Mouse (Mus musculus) midbrain, embryonic 14.5 days (tissue): Measurements from ENCODE around the gene Mefv. TPM values are rescaled to one million over a fixed set of nuclear protein-coding genes. Genes with fewer than 3 reads are reported as not detected.

Source experiments
- ATAC-seq: fragments of 200-750 bp; cut with Nextera tagmentation; 2 replicates; pipeline ENCODE4 v1.8.0; 2017; ENCODE audit warnings: moderate number of reproducible peaks, moderate library complexity; ENCODE audit not compliant: low FRiP score, low TSS enrichment
- DNase-seq: peaks from one replicate; pipeline ENCODE4 v3.0.0-alpha.2; 2015
- H3K27ac ChIP-seq: fragments of 300-500 bp; sonication (generic); replicated peaks from 2 replicates; pipeline ENCODE4 v1.5.1; 2014; ENCODE audit warnings: mild to moderate bottlenecking, low read depth, low read length, moderate library complexity
- H3K27me3 ChIP-seq: fragments of 300-500 bp; sonication (generic); 2 replicates; pipeline ENCODE4 v1.6.1; 2014; ENCODE audit warnings: low read length, control low read depth, mixed read lengths; ENCODE audit not compliant: control insufficient read depth, insufficient read depth
- H3K36me3 ChIP-seq: fragments of 300-500 bp; sonication (generic); 2 replicates; pipeline ENCODE4 v1.6.1; 2014; ENCODE audit warnings: low read length, control low read depth; ENCODE audit not compliant: control insufficient read depth, insufficient read depth
- H3K4me1 ChIP-seq: fragments of 300-500 bp; sonication (generic); 2 replicates; pipeline ENCODE4 v1.6.1; 2014; ENCODE audit warnings: mild to moderate bottlenecking, antibody characterized with exemption, low read length, control low read depth; ENCODE audit not compliant: control insufficient read depth, insufficient read depth
- H3K4me2 ChIP-seq: fragments of 300-500 bp; sonication (generic); 2 replicates; pipeline ENCODE4 v1.6.1; 2014; ENCODE audit warnings: mild to moderate bottlenecking, low read length, moderate library complexity
- H3K4me3 ChIP-seq: fragments of 300-500 bp; sonication (generic); replicated peaks from 2 replicates; pipeline ENCODE4 v1.5.1; 2014; ENCODE audit warnings: low read depth, low read length
- H3K9ac ChIP-seq: fragments of 300-500 bp; sonication (generic); replicated peaks from 2 replicates; pipeline ENCODE4 v1.6.1; 2014; ENCODE audit warnings: mild to moderate bottlenecking, low read length, moderate library complexity
- H3K9me3 ChIP-seq: fragments of 300-500 bp; sonication (generic); 2 replicates; pipeline ENCODE4 v1.6.1; 2016; ENCODE audit warnings: low read length, control low read depth, mixed read lengths; ENCODE audit not compliant: control insufficient read depth
- WGBS: fragments of 180-500 bp; shearing (Covaris S2); extraction: QIAGEN DNeasy Blood & Tissue Kit; methylation state at CpG from one replicate; pipeline ENCODE4 v1.1.7; 2014; 5-methylcytosine and 5-hydroxymethylcytosine counted together
- polyA plus RNA-seq: library from polyadenylated mRNA; unstranded; fragments of >200 nt; fragmentation: Nextera tagmentation; extraction: Ambion mirVana; gene quantifications from 2 replicates; pipeline ENCODE4 v1.2.1, GENCODE M21; 2014

Mefv gene
- not detected in 2 replicates for polyA plus RNA-seq

DNA sequence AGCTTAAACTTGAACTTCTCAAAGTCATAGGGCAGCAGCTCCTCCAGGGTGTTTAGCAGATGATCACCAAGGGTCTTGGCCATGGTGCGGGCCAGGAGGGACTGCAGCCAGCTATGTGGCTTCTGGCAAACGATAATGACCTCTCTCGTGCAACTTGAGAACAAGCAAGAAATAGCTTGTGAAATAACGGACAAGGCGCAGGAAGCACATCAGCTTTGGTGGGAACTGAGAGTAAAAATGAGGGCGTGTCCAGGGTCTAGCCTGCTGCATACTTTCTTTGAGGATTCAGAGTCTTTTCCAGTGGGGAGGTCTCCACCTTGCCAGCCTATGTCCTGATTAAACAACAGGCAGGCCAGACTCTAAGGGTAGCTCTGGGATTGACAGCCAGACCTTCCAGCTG, at the start of gene Mefv:
Gene Mefv, minus strand, starts transcription at position 118 of the 400 bp plus-strand sequence.
- no peaks in the 10 kb centered on the region for H3K27me3 ChIP-seq
- H3K9ac ChIP-seq = no peak within 1 kb of the TSS
- H3K4me3 ChIP-seq = no peak within 1 kb of the TSS
- no peak for ATAC-seq
- H3K9me3 ChIP-seq = 0 out of 2 replicates have a peak, but pooled peaks cover 3% of the 10 kb centered on the region
- WGBS = 89% methylated on average over 6 of the region's 6 CpGs
- no peak within 1 kb of the TSS for H3K27ac ChIP-seq
- no peak for DNase-seq
- H3K36me3 ChIP-seq = no peaks in the 10 kb centered on the region
- H3K4me2 ChIP-seq = no peak within 1 kb of the TSS
- H3K4me1 ChIP-seq = no peaks in the 10 kb centered on the region

DNA sequence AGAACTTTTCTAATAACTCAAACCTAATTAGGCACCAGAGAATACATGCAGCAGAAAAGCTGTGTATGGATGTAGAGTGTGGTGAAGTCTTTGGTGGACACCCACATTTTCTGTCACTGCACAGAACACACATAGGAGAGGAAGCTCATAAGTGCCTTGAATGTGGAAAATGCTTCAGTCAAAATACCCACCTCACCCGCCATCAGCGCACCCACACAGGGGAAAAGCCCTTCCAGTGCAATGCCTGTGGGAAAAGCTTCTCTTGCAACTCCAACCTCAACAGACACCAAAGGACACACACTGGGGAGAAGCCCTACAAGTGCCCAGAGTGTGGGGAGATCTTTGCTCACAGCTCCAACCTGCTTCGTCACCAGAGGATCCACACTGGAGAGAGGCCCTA, 31.1 kb upstream of the Mefv start:
- ATAC-seq (no peak), DNase-seq (no peak)
- peaks cover 26% of the 10 kb centered on the region for H3K9me3 ChIP-seq
- H3K4me1 ChIP-seq = peaks cover 17% of the 10 kb centered on the region
- no peak overlapping the region for H3K4me2 ChIP-seq
- H3K4me3 ChIP-seq = no peak overlapping the region
- no peak overlapping the region for H3K27ac ChIP-seq
- 99% methylated on average over 3 of the region's 3 CpGs for WGBS
- no peak overlapping the region for H3K9ac ChIP-seq
- H3K36me3 ChIP-seq = peaks cover 56% of the 10 kb centered on the region
- no peaks in the 10 kb centered on the region for H3K27me3 ChIP-seq

DNA sequence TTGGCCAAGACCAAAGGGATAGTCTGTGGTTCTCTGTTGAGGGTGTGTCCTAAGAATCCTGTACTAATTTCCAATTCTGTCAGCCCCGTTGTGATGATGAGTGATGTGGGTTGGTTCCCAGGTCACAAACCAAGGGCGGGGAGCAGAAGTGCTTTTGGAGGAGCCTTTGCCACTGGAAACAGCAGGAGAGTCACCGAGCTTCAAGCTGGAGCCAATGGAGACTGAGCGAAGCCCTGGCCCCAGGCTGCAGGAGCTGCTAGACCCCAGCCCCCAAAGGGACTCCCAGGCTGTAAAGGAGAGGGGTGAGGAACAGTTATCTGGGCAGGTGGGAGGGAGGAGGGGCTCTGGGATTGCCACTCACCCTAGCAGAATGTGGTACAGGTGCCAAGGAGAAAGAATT, 27.8 kb upstream of the Mefv start:
- Histone ChIP-seq H3K4me2 (peak overlapping the region; percentile 96), H3K27ac (no peak overlapping the region), H3K36me3 (peaks cover 37% of the 10 kb centered on the region), H3K27me3 (no peaks in the 10 kb centered on the region), H3K4me3 (peak overlapping the region; percentile 7), H3K4me1 (peaks cover 22% of the 10 kb centered on the region), H3K9me3 (peaks cover 23% of the 10 kb centered on the region), H3K9ac (no peak overlapping the region)
- DNase-seq (no peak), ATAC-seq (no peak)
- WGBS = 88% methylated on average over 4 of the region's 4 CpGs

DNA sequence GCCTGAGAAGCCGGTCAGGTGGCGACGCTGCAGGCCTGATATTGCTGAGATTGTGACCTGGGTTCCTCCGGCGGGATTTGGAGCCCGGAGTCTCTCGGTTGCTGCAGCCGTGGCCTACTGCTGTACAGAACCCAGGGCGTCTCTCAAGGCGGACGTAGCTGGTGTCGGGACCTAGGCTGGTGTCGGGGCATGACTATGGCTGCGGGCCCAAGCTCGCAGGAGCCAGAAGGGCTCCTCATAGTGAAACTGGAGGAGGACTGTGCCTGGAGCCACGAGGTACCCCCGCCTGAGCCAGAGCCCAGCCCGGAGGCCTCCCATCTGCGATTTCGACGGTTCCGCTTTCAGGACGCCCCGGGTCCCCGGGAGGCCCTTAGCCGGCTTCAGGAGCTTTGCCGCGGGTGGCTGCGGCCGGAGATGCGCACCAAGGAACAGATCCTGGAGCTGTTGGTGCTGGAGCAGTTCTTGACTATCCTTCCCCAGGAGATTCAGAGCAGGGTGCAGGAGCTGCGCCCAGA, 26.3 kb upstream of the Mefv start:
- H3K4me3 ChIP-seq = peak overlapping the region; percentile 86
- H3K27me3 ChIP-seq = no peaks in the 10 kb centered on the region
- peaks cover 24% of the 10 kb centered on the region for H3K36me3 ChIP-seq
- peaks cover 12% of the 10 kb centered on the region for H3K9me3 ChIP-seq
- peak overlapping the region; percentile 96 for H3K4me2 ChIP-seq
- H3K4me1 ChIP-seq = peaks cover 22% of the 10 kb centered on the region
- no peak; the same call in 1 of the 2 replicates for ATAC-seq
- DNase-seq = no peak
- under 1% methylated on average over 32 of the region's 32 CpGs for WGBS
- peak overlapping the region; percentile 90 for H3K27ac ChIP-seq
- peak overlapping the region; percentile 86 for H3K9ac ChIP-seq

DNA sequence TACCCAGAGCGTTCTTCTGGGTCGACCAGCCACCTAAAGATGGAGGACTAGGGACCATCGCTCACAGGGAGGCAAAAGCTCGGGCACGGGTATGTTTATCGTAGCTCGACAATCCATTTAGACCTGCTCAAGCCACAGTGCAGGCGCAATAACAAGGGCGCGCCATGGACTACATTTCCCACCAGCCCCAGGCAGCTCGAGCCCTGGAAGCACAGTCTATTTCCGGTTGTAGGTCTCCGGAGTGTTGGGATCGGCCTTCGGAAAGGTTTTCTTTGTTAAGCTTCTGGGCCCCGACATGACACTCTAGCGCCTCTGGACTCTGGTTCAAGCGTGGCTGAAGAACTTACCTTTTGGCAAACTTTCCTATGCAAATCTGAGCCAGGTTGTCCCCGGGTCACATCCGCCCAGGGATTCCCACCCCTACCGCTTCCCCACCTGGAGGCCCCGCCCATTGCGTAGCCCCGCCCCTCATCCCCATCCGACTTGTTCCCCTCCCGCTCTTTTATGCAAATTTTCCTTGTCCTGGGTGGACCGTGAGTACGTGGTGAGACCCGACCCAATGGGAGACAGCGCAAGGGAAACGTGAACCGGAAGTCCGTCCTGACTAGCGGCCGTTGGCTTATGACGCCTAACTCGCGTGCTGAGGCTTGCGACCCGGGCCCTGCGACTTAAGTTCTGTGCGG, 25.7 kb upstream of the Mefv start, which contains the start of gene Zfp263:
Gene Zfp263, plus strand, starts transcription at position 591 of the 683 bp plus-strand sequence.
- Histone ChIP-seq H3K9ac (peak within 1 kb of the TSS; percentile 86), H3K4me3 (peak within 1 kb of the TSS; percentile 86), H3K27ac (peak within 1 kb of the TSS; percentile 90), H3K9me3 (peaks cover 6% of the 10 kb centered on the region), H3K36me3 (peaks cover 18% of the 10 kb centered on the region), H3K4me1 (peaks cover 22% of the 10 kb centered on the region), H3K4me2 (peak within 1 kb of the TSS; percentile 96), H3K27me3 (no peaks in the 10 kb centered on the region)
- DNase-seq = peak; percentile 98
- ATAC-seq = peak; percentile 98
- under 1% methylated on average over 42 of the region's 42 CpGs for WGBS

DNA sequence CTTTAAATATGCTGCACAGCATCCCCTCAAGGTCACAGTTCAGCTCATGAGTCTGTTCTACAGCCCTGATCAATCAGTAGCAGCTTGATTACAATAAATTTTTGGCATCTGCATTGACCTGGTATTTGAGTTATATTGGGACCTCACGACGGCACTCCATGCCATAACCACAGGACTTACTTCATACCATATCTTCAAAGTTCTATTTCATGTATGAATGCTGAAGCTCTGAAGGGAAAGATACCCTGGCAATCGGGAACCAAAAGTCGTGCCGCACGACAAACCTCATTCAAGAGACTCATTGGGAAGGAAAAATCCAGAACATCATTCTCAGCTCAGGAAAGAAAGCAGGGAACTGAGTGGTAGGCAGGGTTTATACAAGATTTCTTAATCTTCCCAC, 24.6 kb upstream of the Mefv start:
- WGBS = 96% methylated on average over 6 of the region's 6 CpGs
- DNase-seq (no peak), ATAC-seq (no peak)
- Histone ChIP-seq H3K36me3 (peaks cover 8% of the 10 kb centered on the region), H3K4me3 (no peak overlapping the region), H3K4me2 (no peak overlapping the region), H3K27me3 (no peaks in the 10 kb centered on the region), H3K9ac (no peak overlapping the region), H3K9me3 (no peaks in the 10 kb centered on the region), H3K4me1 (peaks cover 22% of the 10 kb centered on the region), H3K27ac (no peak overlapping the region; the same call in 1 of the 2 replicates)

DNA sequence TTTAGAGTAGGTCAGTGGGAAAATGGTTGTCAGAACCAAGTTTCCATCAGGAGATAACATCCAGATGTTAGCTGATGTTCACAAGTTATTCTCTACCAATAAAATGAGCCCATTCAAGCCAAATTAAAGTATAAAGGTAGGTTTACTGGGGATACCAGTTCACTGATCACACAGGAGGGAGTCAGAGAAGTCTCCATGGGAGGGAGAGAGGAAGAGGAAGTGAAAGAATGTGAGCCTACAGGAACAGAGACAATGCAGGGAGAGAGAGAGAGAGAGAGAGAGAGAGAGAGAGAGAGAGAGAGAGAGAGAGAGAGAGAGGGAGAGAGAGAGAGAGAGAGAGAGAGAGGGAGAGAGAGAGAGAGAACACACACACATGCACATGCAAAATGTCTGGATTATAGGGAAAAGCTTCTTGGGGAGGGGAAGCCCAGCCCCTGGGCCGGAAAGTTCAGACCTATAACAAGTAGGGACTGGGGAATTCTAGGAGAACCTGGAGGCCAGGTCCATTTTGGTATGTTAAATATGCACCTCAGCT, 15.4 kb upstream of the Mefv start:
- Histone ChIP-seq H3K27ac (no peak overlapping the region), H3K4me1 (no peaks in the 10 kb centered on the region), H3K27me3 (no peaks in the 10 kb centered on the region), H3K9me3 (no peaks in the 10 kb centered on the region), H3K4me2 (no peak overlapping the region), H3K9ac (no peak overlapping the region), H3K36me3 (no peaks in the 10 kb centered on the region), H3K4me3 (no peak overlapping the region)
- ATAC-seq (no peak), DNase-seq (no peak)
- WGBS = 73% methylated on average over 1 of the region's 1 CpGs

DNA sequence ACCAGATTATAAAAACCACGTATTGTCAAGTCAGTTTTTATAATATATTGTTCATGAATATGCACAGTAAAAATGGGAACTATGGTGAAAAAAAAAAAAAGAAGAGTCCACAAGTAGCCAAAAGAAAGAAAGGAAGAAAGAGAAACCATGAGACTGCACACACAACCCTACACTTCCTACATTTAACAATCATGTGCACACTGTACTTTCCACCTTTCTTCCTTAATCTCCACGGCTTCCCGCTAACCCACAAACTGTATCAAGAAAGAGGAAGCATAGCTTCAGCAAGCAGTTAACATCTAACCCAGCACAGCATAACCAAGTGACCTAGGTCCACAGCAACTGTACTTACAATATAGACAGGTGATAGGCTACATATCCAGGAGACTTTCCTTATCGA, 14.7 kb upstream of the Mefv start:
- Histone ChIP-seq H3K4me3 (no peak overlapping the region), H3K36me3 (no peaks in the 10 kb centered on the region), H3K9me3 (no peaks in the 10 kb centered on the region), H3K4me1 (no peaks in the 10 kb centered on the region), H3K9ac (no peak overlapping the region), H3K4me2 (no peak overlapping the region), H3K27ac (no peak overlapping the region), H3K27me3 (no peaks in the 10 kb centered on the region)
- ATAC-seq = no peak
- WGBS = 92% methylated on average over 4 of the region's 4 CpGs
- no peak for DNase-seq
